Mouse (Mus musculus) B cell, adult 2 months (primary cell): ENCODE data around the gene Arl15.

Experiments
- DNase-seq, 2 experiments: peaks; one replicate each; pipeline ENCODE4 v3.0.0; 2022

Gene Arl15

GRCm38 (mm10) chr13:114115106-114115505 lies 320.8 kb downstream of the Arl15 start:
- DNase-seq: no peak

DNA sequence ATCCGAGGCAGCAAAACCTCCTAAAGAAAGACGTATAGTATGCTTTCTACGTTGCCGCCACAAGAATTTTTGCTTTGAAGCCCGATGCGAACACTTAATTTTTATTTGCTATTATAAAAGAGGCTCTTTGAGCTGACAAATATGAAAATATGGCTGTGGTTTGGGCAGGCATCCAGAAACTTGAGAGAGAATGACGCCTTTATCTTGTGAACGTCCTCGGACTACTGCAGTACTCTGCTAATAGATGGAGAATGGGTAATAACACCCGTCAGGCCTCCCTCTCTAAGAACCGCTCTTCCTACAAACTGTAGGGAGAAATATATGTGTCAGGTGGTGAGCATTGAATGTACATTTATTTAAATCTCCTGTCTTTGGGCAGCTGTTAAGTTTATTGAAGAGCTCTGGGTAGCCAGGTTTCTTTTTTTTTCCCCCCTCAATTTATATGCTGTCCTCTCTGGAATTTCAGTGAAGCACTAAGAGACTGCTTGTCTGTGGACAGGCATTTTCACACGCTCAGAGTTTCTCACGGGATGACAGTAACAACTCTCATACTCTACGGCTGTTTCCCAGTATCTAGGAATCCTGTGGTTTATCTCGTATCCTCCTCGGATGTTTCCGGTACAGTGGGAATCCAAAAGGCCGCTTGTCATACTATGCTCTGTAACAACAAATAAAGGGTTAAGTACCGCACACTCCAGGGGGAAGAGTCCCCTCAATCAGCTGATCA lies 324.0 kb downstream of the Arl15 start:
- no peak for DNase-seq

- DNase-seq: no peak
Measured at GRCm38 (mm10) chr13:114119816-114120215, 325.5 kb downstream of the Arl15 start.

DNA sequence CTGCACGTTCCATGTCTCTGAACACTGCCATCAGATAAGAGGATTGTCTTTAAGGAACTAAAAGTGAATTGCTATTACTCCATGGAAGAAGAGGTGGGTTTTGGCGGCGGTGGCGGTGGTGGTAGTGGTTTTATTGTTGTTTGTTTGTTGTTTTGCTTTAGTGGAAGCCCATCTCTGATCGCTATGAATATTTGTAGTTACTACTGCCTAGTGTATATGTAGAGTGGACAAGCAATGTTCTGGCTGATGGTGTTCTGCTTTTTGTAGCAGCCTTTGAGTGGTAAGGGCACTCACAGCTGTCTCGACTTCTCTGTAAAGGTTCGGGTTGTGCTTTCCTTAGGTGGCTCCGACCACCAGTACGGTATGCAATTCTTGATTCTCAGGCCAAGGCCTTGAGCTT lies 327.3 kb downstream of the Arl15 start:
- DNase-seq: no peak

GRCm38 (mm10) chr13:114123391-114123790 lies 329.1 kb downstream of the Arl15 start:
- DNase-seq: no peak

DNA sequence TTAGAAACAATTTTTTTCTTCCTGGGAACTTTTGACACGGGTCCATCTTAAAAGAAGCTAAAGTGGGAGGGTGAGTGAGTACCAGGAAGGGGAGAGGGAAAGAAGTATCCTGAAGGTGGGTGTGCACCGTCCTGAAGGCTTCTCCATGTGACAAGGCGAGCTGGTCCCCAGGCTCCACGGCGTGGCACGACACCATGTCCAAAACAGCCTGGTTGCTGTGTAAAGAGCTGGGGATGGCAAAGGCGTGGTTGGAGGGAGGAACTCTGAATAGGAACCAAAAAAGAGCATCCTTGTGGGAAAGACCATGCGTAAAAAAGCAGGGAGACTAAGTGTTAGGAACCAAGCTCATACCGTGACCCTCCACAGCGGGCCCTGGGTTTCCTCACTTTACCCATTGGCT lies 330.1 kb downstream of the Arl15 start:
- no peak for DNase-seq

DNA sequence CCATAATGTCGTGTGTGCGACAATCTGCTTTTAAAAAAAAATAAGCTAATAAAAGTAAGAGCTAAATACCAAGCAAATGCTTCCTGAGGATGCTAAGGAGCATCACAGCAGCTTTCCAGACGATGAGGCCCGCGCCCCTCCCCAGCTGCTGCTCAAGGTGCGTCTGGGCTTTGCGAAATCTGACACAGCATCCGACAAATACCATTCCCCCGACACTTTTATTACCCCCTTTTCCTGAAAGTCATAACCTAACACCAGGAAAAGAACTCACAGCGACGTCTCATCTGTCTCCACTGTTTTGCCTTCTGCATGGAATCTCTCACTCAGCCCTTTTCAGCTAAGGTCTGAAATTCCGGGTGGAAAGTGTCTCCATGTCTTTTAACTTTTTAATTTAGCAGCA lies 330.7 kb downstream of the Arl15 start:
- no peak for DNase-seq

GRCm38 (mm10) chr13:114128366-114128765 lies 334.1 kb downstream of the Arl15 start:
- DNase-seq: no peak

GRCm38 (mm10) chr13:114129986-114130385 lies 335.7 kb downstream of the Arl15 start:
- DNase-seq: no peak

DNA sequence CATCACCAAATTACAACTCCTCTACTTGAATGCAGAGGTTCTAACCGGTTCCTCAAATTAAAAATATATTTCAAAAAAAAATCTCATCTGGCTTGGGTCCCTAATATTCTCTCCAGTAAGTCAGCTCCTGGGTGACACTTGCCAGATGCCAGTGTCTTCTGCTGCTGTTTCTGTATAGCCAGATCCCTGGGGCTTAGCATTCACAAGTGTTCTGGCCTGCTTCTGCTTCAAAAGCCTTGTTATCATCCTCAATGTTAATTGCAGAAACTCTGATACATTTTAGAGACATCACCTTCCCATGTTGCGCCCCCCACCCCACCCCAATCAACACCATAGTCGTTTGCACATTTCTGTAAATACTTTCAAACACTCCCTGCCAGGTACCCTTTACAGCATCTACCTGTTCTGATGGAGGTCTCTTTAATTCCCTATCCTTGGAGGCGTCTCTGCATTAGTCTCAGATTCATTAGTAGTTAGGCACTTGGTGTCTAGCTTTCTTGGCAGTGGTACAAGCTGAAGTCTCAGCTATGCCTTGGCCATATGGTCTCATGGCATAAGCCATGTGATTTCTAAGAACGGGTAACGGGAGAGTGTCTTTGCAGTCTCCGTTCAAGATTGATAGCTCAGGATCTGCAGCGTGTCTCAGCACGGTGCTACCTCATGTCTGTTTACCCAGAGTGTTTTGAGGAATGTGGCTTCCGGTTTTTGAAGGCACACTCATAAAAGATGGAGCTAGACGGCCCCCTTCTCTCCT lies 336.4 kb downstream of the Arl15 start:
- DNase-seq: no peak

- DNase-seq: no peak
Measured at GRCm38 (mm10) chr13:114138921-114139320, 344.6 kb downstream of the Arl15 start.

DNA sequence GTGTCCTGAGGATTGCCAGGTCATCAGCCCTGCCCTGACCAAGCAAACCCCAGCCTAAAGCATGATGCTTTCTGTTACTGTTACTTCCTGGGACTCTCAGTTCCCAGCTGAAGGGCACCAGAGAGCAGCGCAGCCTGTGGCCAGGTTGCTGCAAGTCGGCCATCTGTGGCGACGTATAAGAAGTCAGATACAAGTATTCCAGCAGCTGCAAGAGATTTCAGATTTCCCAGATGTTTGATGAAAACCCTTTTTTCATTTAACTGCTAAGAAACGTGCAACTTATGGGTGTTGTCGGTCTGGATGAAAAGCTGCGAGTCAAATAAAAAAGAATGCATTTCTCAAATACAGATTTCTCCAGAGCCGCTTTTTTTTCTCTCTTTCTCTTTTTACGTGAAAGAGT lies 345.3 kb downstream of the Arl15 start:
- DNase-seq: no peak

DNA sequence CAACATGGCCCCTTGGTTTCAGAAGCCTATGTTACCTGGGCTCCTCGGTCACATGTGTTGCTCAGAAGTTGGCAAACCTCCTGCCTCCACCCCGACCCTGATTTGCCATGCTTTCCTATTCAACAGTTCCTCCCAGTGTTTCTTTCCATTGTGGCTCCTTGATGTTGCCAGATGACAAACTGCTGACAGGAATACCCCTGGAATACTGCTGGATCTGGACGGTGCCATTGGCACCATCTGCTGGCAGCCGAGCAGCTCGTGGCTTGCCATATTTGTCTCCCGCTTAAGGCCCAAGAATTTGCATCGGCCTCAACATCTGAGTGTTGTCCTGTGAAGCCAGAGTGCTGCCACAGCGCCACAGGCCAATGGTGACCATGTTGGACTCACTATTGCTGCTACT lies 348.5 kb downstream of the Arl15 start:
- DNase-seq: no peak

DNA sequence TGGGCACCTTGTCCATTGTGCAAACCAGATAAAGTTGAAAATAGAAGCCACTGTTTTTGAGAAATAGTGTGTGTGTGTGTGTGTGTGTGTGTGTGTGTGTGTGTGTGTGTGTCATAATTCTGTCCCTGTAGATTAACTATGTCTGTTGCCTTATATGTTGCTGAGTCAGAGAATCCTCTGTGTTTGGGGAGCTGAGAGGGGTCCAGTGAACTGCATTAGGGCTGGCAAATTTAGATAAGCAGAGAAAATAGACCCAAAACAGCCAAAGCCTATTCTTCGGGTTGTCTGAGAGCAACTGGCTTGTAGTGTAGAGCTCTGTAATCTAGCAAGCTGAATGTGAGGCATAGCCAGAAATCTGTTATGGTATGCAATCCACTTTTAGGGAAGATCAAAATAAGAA lies 348.9 kb downstream of the Arl15 start:
- no peak for DNase-seq

- no peak for DNase-seq
Measured at GRCm38 (mm10) chr13:114144052-114145046, 350.0 kb downstream of the Arl15 start.

DNA sequence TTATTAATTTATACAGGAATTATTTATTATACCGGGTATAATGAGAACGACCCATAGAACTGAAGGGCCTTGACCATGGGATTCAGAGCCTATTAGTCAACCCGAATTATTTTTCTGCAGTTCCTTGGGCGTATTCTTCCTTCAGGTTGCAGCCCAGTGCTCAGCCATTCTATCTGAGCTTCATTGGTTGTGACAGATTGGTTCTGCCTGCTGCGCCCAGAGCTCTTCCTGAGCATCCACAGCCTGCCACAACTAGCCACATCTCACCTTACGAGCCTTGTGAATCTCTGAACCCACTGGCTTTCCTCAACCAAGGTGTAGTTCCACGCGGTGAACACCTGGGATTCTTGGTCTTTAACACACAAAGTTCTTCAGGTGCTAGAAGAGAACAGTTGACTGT lies 350.9 kb downstream of the Arl15 start:
- DNase-seq: no peak

- peak; percentile 5 to 16 for DNase-seq
Measured at GRCm38 (mm10) chr13:114150856-114151697, 356.8 kb downstream of the Arl15 start.

- no peak for DNase-seq
Measured at GRCm38 (mm10) chr13:114151698-114152069, 357.4 kb downstream of the Arl15 start.

GRCm38 (mm10) chr13:114156689-114157088 lies 362.4 kb downstream of the Arl15 start:
- DNase-seq: no peak

DNA sequence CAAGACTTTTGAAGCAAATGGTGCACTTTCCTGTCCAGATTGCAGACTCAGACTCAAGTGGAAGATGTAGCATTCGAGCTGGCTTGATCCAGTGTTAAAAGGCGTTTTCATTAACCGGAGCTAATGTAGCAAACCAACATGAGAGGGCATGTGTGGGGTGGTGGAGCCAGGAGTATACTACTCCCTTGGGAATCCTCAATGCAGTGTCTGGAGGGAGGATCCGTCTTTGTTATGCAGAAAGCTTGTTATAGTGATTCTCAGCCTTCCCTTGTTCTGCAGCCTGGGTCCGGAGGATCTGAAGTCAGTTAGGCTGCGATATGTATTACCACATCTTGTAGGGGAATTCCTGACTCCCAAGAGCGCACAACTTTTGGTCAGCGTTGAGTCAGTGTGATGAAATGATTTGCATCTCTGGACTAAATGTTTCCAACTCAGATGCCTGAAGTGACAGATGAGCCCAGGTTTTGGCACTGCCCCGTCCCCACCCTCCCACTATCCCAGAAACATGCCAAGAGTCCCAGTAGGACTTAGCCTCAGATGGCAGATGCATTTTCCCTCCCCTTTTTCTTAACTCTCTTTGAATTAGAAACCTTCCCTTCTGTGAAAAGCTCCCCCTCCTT lies 363.9 kb downstream of the Arl15 start:
- no peak for DNase-seq

DNA sequence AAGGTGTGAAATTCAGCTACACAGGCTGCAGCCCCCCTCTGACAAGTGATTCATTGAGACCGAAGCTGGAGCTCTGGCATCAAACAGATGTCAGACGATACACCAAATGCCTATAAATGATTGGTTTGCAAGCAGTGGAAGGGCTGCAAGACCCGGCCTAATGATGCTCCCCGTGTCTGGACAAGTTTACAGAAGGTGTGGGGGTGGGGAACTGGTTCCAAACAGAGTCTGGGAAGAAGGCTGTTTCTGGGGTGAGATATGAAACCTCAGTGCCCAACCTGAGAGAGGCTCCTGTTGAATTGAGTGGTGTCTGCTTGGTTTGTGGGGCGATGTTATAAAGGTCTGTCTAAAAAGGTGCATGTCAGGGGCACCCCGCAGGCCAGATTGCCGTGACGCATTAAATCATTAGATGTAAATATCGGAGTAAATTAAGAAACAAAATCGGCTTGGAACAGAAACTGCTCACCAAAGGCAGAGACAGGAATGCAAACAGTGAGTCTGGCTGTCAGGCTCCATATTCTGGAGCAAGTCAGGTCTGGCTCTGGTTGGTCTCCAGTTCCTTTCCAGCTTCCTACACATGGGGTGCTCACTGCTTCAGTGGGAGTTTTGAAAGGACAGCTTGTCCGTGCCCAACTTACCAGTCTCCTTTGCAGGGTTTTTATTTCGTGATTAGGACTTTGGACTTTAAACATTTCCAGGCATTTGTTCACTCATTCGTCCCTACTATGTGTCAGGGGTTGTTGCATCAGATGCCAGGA lies 365.5 kb downstream of the Arl15 start:
- DNase-seq: no peak
